Mouse (Mus musculus) liver, embryonic 11.5 days (tissue): Measurements from ENCODE around the gene Txn1. TPM values are rescaled to one million over a fixed set of nuclear protein-coding genes. Genes with fewer than 3 reads are reported as not detected.

Experiments
- ATAC-seq: fragments of 200-750 bp; cut with Nextera tagmentation; replicated peaks from 2 replicates; pipeline ENCODE4 v1.8.0; 2017; ENCODE audit warnings: moderate number of reproducible peaks, mild to moderate bottlenecking, moderate TSS enrichment, moderate library complexity; ENCODE audit not compliant: low FRiP score
- DNase-seq: peaks from one replicate; pipeline ENCODE4 v3.0.0-alpha.2; 2017; ENCODE audit warnings: low spot score
- H3K27ac ChIP-seq: fragments of 300-500 bp; sonication (generic); 2 replicates; pipeline ENCODE4 v1.5.1; 2014; ENCODE audit warnings: mild to moderate bottlenecking, low read depth, low read length, control low read depth
- H3K27me3 ChIP-seq: fragments of 300-500 bp; sonication (generic); replicated peaks from 2 replicates; pipeline ENCODE4 v1.6.1; 2014; ENCODE audit warnings: low read length, mixed read lengths; ENCODE audit not compliant: control insufficient read depth, insufficient read depth
- H3K36me3 ChIP-seq: fragments of 300-500 bp; sonication (generic); 2 replicates; pipeline ENCODE4 v1.6.1; 2014; ENCODE audit warnings: mild to moderate bottlenecking, low read length, moderate library complexity, mixed read lengths; ENCODE audit not compliant: control insufficient read depth, insufficient read depth
- H3K4me1 ChIP-seq: fragments of 300-500 bp; sonication (generic); replicated peaks from 2 replicates; pipeline ENCODE4 v1.6.1; 2014; ENCODE audit warnings: low read length, mixed read lengths; ENCODE audit not compliant: control insufficient read depth, insufficient read depth
- H3K4me2 ChIP-seq: fragments of 300-500 bp; sonication (generic); 2 replicates; pipeline ENCODE4 v1.6.1; 2014; ENCODE audit warnings: mild to moderate bottlenecking, control low read depth, moderate library complexity
- H3K4me3 ChIP-seq: fragments of 300-500 bp; sonication (generic); 2 replicates; pipeline ENCODE4 v1.5.1; 2014; ENCODE audit warnings: low read depth, low read length, control low read depth
- H3K9ac ChIP-seq: fragments of 300-500 bp; sonication (generic); 2 replicates; pipeline ENCODE4 v1.6.1; 2014; ENCODE audit warnings: low read depth, low read length, control low read depth
- H3K9me3 ChIP-seq: fragments of 300-500 bp; sonication (generic); 2 replicates; pipeline ENCODE4 v1.6.1; 2016; ENCODE audit warnings: low read length, inconsistent platforms, mixed read lengths; ENCODE audit not compliant: control insufficient read depth
- WGBS: fragments of 180-500 bp; shearing (Covaris S2); extraction: QIAGEN DNeasy Blood & Tissue Kit; methylation state at CpG from one replicate; pipeline ENCODE4 v1.1.7; 2014; 5-methylcytosine and 5-hydroxymethylcytosine counted together
- polyA plus RNA-seq: library from polyadenylated mRNA; unstranded; fragments of >200 nt; fragmentation: Nextera tagmentation; extraction: Ambion mirVana; gene quantifications from 2 replicates; pipeline ENCODE4 v1.2.1, GENCODE M21; 2014

Gene Txn1
- polyA plus RNA-seq, 1 experiment from 2014 or later, result 381 TPM

DNA sequence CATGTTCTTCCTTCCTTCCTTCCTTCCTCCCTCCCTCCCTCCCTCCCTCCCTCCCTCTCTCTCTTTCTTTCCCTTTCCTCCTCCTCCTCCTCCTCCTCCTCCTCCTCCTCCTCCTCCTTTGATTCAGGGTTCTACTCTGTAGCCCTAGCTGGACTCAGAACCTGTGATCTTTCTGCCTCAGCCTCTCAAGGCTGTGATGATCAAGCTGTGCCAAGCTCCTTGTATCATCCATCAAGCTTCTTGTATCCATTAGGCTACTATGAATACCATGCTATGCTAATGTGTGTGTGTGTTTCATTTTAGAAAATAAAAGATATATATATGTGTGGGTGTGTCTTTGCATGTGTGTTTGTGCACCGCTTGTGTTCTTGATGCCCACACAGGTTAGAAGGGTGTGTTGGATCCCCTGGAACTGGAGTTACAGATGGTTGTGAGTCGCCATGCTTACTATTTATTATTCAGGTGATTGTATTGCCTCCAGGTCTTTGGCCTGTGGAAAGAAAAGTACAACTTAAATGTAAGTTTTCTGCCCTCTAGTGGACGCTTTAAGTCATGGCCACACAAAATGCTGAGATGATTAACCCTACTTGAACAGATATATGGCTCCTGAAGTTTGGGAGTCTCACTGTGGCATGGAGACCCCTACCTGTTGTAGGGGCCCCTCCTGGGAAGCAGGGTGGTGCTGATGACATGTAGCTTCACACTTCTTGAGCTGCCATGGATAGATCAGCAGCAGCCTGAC, 28.6 kb downstream of the Txn1 start:
- no peak for DNase-seq
- Histone ChIP-seq H3K27me3 (no peaks in the 10 kb centered on the region), H3K4me2 (no peak overlapping the region), H3K27ac (no peak overlapping the region), H3K36me3 (no peaks in the 10 kb centered on the region), H3K9me3 (peaks cover under 1% of the 10 kb centered on the region; the same call in 1 of the 2 replicates), H3K4me1 (no peaks in the 10 kb centered on the region), H3K4me3 (no peak overlapping the region), H3K9ac (no peak overlapping the region)
- no peak for ATAC-seq
- 25% methylated on average over 3 of the region's 3 CpGs for WGBS

DNA sequence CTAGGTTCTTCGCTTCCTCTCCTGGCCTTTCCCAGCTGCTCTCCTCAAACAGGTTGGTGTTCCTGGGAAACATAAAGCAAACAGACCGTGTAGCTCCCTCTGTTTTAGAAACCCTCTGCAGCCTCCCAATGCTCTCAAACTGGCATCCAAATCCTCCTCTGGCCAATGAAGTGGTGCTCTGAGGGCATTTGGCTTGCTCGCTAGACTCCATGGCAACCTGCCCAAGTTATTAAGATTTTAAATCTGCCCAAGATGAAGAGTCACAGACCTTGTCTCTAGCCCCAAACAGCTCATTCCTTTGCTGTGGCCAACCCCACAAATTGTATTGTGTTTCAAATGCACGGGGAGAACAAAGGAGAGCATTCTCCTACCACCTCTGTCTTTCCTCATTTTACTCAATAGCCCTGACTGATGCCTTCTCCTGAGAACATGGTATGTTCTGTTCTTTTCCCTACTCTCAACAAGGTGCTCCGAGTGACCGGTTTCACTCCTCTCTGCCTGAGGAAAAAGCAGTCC, 31.6 kb downstream of the Txn1 start:
- WGBS, result 76% methylated on average over 6 of the region's 6 CpGs

GRCm38 (mm10) chr4:57922171-57922570, 34.0 kb downstream of the Txn1 start:
- H3K4me3 ChIP-seq, result no peak overlapping the region
- WGBS, result 66% methylated on average over 5 of the region's 5 CpGs
- H3K9me3 ChIP-seq, result no peaks in the 10 kb centered on the region
- H3K4me1 ChIP-seq, result peaks cover 3% of the 10 kb centered on the region; the same call in 1 of the 2 replicates
- no peak for ATAC-seq
- no peaks in the 10 kb centered on the region for H3K36me3 ChIP-seq
- no peak for DNase-seq
- no peak overlapping the region for H3K27ac ChIP-seq
- H3K4me2 ChIP-seq, result no peak overlapping the region
- H3K9ac ChIP-seq, result no peak overlapping the region
- no peaks in the 10 kb centered on the region for H3K27me3 ChIP-seq

More for the DNA sequence above, 31.6 kb downstream of the Txn1 start:
- DNase-seq, result no peak
- Histone ChIP-seq H3K4me2 (no peak overlapping the region), H3K4me1 (peaks cover 3% of the 10 kb centered on the region; the same call in 1 of the 2 replicates), H3K27me3 (no peaks in the 10 kb centered on the region), H3K4me3 (no peak overlapping the region), H3K36me3 (no peaks in the 10 kb centered on the region), H3K27ac (no peak overlapping the region), H3K9me3 (no peaks in the 10 kb centered on the region), H3K9ac (no peak overlapping the region)
- ATAC-seq, result no peak

DNA sequence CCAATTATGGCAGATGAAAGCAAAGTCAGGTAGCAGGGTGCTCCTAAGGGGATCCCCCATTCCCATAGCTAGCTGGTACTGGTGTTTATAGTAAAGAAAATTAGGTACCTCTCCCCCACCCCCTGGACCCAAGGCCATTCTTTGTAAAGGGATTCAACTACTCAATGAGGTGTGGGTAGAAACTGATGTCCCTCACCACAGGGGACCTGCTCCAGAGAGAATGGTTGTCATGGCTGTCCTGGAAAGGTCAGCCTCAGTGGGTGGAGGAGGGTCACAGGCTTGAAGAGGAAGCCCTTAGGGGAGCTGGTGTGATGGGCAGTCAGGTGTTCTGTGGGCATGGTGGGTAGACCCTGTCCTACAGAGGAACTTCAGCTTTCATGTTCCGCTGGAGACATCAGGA, 35.7 kb downstream of the Txn1 start:
- no peaks in the 10 kb centered on the region for H3K9me3 ChIP-seq
- no peak for ATAC-seq
- peaks cover 3% of the 10 kb centered on the region; the same call in 1 of the 2 replicates for H3K4me1 ChIP-seq
- no peak overlapping the region for H3K4me3 ChIP-seq
- H3K27ac ChIP-seq, result no peak overlapping the region
- H3K36me3 ChIP-seq, result no peaks in the 10 kb centered on the region
- 91% methylated on average over 1 of the region's 1 CpGs for WGBS
- no peak overlapping the region for H3K9ac ChIP-seq
- no peak overlapping the region for H3K4me2 ChIP-seq
- peaks cover under 1% of the 10 kb centered on the region; the same call in 1 of the 2 replicates for H3K27me3 ChIP-seq
- DNase-seq, result no peak

GRCm38 (mm10) chr4:57919494-57920423, 36.5 kb downstream of the Txn1 start:
- H3K4me1 ChIP-seq, result peaks cover 3% of the 10 kb centered on the region; the same call in 1 of the 2 replicates
- WGBS, result 26% methylated on average over 8 of the region's 8 CpGs
- peaks cover 4% of the 10 kb centered on the region for H3K27me3 ChIP-seq
- no peak for DNase-seq
- no peak overlapping the region for H3K4me2 ChIP-seq
- H3K4me3 ChIP-seq, result no peak overlapping the region
- no peak overlapping the region for H3K9ac ChIP-seq
- H3K27ac ChIP-seq, result no peak overlapping the region
- no peak for ATAC-seq
- H3K9me3 ChIP-seq, result no peaks in the 10 kb centered on the region
- no peaks in the 10 kb centered on the region for H3K36me3 ChIP-seq

DNA sequence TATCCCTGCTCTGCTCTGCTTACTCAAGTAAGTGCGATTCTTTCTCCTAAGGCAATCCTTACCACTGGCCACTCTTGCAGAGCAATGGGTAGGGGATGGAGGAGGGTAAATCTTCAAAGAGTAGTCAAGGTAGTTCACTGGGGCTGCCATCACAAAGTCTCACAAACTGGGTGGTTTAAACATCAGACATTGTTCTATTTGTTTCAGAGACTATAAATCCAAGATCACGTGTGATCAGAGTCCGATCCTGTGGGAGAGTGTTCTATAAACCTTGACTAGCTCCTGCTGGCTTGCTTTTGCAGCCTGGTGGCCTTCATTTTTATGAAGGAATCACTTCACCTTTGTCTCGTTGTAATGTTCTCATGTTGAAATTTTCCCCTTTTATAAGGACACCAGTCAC, 39.5 kb downstream of the Txn1 start:
- no peak overlapping the region; the same call in 1 of the 2 replicates for H3K4me2 ChIP-seq
- no peak for DNase-seq
- no peaks in the 10 kb centered on the region for H3K9me3 ChIP-seq
- H3K9ac ChIP-seq, result no peak overlapping the region
- H3K27ac ChIP-seq, result no peak overlapping the region
- H3K27me3 ChIP-seq, result peaks cover 4% of the 10 kb centered on the region
- H3K4me3 ChIP-seq, result no peak overlapping the region
- ATAC-seq, result no peak
- H3K36me3 ChIP-seq, result no peaks in the 10 kb centered on the region
- H3K4me1 ChIP-seq, result peaks cover 3% of the 10 kb centered on the region; the same call in 1 of the 2 replicates
- WGBS, result 69% methylated on average over 4 of the region's 4 CpGs

GRCm38 (mm10) chr4:57916201-57916661, 40.0 kb downstream of the Txn1 start, which contains the start of gene D630039A03Rik:
TSS of gene D630039A03Rik (minus strand) at chr4:57916297.
- ATAC-seq (no peak), DNase-seq (no peak)
- Histone ChIP-seq H3K4me1 (peaks cover 3% of the 10 kb centered on the region; the same call in 1 of the 2 replicates), H3K27ac (no peak within 1 kb of the TSS), H3K36me3 (no peaks in the 10 kb centered on the region), H3K27me3 (peaks cover 4% of the 10 kb centered on the region), H3K4me2 (peak within 1 kb of the TSS; percentile 55), H3K9me3 (no peaks in the 10 kb centered on the region), H3K9ac (no peak within 1 kb of the TSS), H3K4me3 (peak within 1 kb of the TSS; percentile 23)
- 15% methylated on average over 9 of the region's 9 CpGs for WGBS

DNA sequence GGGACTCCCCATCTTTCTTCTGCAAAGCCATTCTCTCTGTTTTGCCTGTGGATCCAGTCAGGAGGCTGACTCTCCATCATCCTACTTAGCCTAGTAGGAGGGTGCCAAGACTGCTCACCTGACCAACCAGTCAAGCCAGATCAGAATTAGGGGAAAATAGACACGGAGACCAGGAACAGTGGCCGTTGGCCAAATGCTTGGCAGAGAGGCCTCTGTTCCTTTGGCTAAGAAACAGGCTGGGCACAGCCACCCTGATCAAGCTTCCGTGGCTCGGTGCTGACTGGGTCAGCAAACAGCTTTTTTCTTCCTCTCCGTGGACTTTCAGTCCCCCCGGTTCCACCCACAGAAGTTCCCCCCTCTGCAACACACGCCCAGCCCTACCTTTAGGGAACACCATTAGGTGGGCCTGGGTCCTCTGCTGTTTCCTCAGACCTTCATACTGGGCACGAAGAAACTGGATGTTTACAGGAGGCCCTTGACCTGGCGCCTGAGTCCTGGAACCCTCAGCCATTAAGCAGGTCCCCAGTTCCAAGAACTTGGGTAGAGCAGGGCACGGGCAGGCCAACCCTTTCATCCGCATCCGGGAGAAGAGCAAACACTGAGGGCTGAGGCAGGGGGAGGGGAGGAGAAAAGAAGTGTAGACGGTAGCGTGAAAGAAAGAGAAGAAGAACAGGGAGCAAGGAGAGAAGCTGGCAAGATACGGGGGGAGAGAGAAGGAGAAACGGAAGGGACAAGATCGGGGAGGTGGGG, 40.8 kb downstream of the Txn1 start:
- DNase-seq (no peak), ATAC-seq (no peak)
- H3K27me3 ChIP-seq, result peaks cover 4% of the 10 kb centered on the region
- peak overlapping the region; percentile 23 for H3K4me3 ChIP-seq
- H3K36me3 ChIP-seq, result no peaks in the 10 kb centered on the region
- H3K9ac ChIP-seq, result no peak overlapping the region
- 35% methylated on average over 17 of the region's 17 CpGs for WGBS
- no peaks in the 10 kb centered on the region for H3K9me3 ChIP-seq
- no peak overlapping the region for H3K27ac ChIP-seq
- H3K4me2 ChIP-seq, result peak overlapping the region; percentile 55
- H3K4me1 ChIP-seq, result peaks cover 3% of the 10 kb centered on the region; the same call in 1 of the 2 replicates
